Mouse (Mus musculus) lung, adult 2 months (tissue): ENCODE data around the gene Lmbrd2. TPM values are rescaled to one million over a fixed set of nuclear protein-coding genes. Genes with fewer than 3 reads are reported as not detected.

ENCODE experiments used
- DNase-seq: peaks from one replicate; pipeline ENCODE4 v3.0.0; 2022
- H3K4me1 ChIP-seq: fragments of 200-500 bp; 2 replicates; pipeline ENCODE4 v1.6.1; 2011; ENCODE audit warnings: low read length; ENCODE audit not compliant: control insufficient read depth, insufficient read depth
- H3K4me3 ChIP-seq: fragments of 200-500 bp; replicated peaks from 2 replicates; pipeline ENCODE3; 2011; ENCODE audit warnings: low read depth, mild to moderate bottlenecking, control low read depth, low read length; ENCODE audit errors: extremely low read depth
- CTCF ChIP-seq: fragments of 200-500 bp; IDR thresholded peaks from 2 replicates; pipeline ENCODE4 v1.5.1; 2011; ENCODE audit warnings: mild to moderate bottlenecking, low read length, control low read depth; ENCODE audit not compliant: insufficient read depth
- POLR2A ChIP-seq: fragments of 200-500 bp; IDR thresholded peaks from 2 replicates; pipeline ENCODE4 v1.6.1; 2011; ENCODE audit warnings: low read depth, mild to moderate bottlenecking, control low read depth, low read length, borderline replicate concordance; ENCODE audit errors: extremely low read depth
- WGBS: fragments of 180-500 bp; shearing (Covaris S2); methylation state at CpG from one replicate; pipeline ENCODE4 v1.1.7; 2018; 5-methylcytosine and 5-hydroxymethylcytosine counted together
- polyA plus RNA-seq: library from polyadenylated mRNA; depleted of rRNA; stranded (reverse); fragments of >200 nt; gene quantifications from 2 replicates; pipeline ENCODE4 v1.2.3, GENCODE M21; 2012

Gene Lmbrd2
- polyA plus RNA-seq, 1 experiment, result 15.3 TPM

GRCm38 (mm10) chr15:9113556-9113955, 26.8 kb upstream of the Lmbrd2 start:
- WGBS, result 60% methylated on average over 9 of the region's 9 CpGs
- no peak for DNase-seq
- H3K4me3 ChIP-seq, result no peak overlapping the region
- H3K4me1 ChIP-seq, result no peaks in the 10 kb centered on the region
- TF ChIP-seq CTCF (no peak), POLR2A (no peak)

DNA sequence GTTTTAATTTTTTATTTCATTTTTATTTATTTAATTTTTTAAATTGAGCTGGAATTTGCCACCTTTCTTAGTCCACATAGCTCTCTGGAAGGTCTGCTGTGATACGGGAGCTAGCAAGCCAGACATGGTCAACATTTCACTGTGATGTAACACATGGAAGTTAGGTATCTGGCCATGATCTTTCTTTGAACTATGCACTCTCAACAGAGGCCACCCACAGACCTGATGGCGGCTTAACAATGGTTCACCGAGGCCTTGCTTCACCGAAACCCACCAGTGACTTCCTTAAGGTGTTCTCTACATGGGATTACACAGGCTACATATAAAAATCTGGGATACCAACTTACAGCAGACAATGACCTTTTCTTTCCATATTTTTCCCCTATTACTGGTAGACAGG, 26.2 kb upstream of the Lmbrd2 start:
- Histone ChIP-seq H3K4me3 (no peak overlapping the region), H3K4me1 (no peaks in the 10 kb centered on the region)
- WGBS, result 81% methylated on average over 4 of the region's 4 CpGs
- no peak for TF ChIP-seq POLR2A
- TF ChIP-seq CTCF, result no peak
- no peak for DNase-seq

GRCm38 (mm10) chr15:9114599-9114998, 25.8 kb upstream of the Lmbrd2 start:
- H3K4me3 ChIP-seq, result no peak overlapping the region
- H3K4me1 ChIP-seq, result no peaks in the 10 kb centered on the region
- TF ChIP-seq CTCF (no peak), POLR2A (no peak)
- WGBS, result 44% methylated on average over 5 of the region's 5 CpGs
- no peak for DNase-seq

DNA sequence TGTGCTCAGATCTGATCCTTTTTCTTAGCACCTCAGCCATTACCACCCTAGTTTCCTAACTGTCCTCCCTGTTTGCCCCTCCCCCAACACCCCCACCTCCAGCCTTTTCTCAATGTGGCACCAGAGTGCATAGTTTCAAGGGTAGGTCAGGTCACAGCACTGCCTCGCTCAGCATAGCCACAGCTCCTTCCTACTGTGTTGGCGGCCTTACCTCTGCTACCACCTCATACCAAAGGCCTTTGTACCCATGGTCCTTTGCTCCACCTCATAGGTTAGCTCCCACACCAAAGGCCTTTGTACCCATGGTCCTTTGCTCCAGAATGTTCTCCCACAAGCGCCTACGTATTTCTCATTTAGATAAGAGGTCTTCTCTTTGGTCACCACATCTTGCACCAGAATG, 21.5 kb upstream of the Lmbrd2 start:
- no peaks in the 10 kb centered on the region for H3K4me1 ChIP-seq
- no peak for TF ChIP-seq POLR2A
- no peak for TF ChIP-seq CTCF
- no peak overlapping the region for H3K4me3 ChIP-seq
- no peak for DNase-seq
- WGBS, result 94% methylated on average over 4 of the region's 4 CpGs

DNA sequence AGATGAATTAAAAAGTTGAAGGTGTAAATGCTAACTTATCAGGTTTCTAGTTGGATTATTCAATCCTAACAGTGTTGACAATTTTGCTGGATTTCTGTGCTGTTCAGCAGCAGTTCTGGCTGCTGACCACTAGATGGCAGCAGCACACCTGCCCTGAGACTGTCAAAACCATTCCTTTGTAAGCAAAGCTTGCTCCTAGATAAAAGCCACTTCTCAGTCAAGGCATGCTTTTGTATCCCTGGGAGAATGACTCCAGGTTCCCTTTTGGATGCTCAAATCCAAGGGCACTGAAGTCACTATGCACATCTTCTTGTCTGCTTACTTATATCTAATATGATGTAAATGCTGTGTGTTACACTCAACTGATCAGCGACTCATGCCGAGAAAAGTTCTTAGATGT, 20.3 kb upstream of the Lmbrd2 start:
- peak; percentile 39 for DNase-seq
- WGBS, result 93% methylated on average over 2 of the region's 2 CpGs
- no peaks in the 10 kb centered on the region for H3K4me1 ChIP-seq

DNA sequence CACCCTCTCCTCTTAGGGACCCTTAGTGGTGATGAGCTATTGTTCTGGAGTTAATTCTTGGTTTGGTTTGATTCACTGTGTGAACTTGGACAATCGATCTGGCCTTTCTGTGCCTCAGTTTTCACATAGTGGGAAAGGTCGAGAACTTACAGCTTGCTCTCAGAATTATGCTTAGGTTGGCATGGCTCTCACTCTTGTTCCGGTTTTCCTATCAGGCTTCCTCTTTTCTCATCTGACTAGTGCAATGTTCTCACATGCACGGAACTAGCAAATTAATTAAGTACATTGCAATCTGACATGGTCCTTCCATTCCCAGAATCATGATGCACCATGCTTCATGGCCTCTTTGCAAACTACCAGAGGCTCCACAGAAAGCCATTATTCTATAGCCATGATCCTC, 17.4 kb upstream of the Lmbrd2 start:
- Histone ChIP-seq H3K4me3 (no peak overlapping the region), H3K4me1 (no peaks in the 10 kb centered on the region; the same call in 1 of the 2 replicates)
- no peak for DNase-seq
- 77% methylated on average over 4 of the region's 4 CpGs for WGBS
- TF ChIP-seq POLR2A (no peak), CTCF (no peak)

More for the DNA sequence above, 20.3 kb upstream of the Lmbrd2 start:
- H3K4me3 ChIP-seq, result no peak overlapping the region
- TF ChIP-seq CTCF, result peak; percentile 99
- no peak for TF ChIP-seq POLR2A

DNA sequence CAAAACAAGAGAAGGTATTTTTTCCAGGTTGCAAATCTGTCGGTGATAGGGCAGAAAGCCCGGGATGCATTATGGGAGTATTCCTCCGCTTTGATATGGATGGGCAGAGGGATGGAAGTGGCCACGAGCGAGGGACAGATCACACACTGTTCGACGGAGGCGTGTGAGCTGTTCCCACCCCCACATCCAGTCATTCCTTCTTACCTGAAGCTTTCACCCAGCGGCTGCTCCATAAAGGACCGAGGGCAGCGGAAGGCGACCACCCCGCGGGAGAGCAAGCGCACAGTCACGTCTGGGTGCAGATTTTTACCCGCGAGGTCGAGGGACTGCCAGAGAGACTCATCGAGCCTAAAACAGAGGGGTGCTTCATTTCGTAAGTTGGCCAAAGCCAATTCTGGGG, 15.5 kb upstream of the Lmbrd2 start:
- Histone ChIP-seq H3K4me3 (no peak overlapping the region), H3K4me1 (no peaks in the 10 kb centered on the region; the same call in 1 of the 2 replicates)
- no peak for DNase-seq
- TF ChIP-seq CTCF (no peak), POLR2A (no peak)
- WGBS, result 94% methylated on average over 21 of the region's 21 CpGs

DNA sequence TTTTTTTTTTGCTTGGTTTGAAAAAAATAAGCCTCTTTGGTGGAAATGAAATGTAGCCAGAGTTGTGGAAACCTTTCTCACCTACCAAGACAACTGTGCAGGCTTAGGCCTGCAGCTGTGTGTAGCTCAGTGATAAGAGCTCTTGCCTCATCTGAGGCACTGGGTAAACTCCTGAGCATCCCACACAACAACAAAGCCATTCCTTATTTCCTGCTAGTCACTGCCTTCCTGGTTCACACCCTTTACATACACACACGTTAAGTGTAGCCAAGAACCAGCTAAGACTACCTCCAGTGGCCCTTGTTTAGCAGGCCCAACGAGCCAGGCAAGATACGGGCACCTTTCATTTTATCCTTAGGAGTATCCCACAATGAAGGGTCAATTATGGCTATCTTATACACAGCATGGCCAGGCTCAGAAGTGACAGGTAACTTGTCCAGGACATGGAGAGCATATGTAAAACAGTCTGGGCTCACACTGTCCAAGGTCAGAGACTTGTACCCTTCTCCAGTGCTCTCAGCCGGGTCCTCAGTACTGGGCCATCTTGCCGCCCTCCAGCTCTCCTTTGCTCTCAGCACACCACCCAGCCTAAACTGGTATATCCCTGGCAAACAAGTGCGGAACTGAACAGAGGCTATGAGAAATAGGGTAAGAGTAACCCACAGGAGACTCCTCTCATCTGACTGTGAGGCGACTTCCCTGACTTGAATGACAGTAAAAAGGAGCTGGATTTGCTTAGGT, 13.1 kb upstream of the Lmbrd2 start:
- TF ChIP-seq POLR2A (no peak), CTCF (no peak)
- DNase-seq, result no peak
- H3K4me3 ChIP-seq, result no peak overlapping the region
- WGBS, result 78% methylated on average over 7 of the region's 7 CpGs
- no peaks in the 10 kb centered on the region; the same call in 1 of the 2 replicates for H3K4me1 ChIP-seq

DNA sequence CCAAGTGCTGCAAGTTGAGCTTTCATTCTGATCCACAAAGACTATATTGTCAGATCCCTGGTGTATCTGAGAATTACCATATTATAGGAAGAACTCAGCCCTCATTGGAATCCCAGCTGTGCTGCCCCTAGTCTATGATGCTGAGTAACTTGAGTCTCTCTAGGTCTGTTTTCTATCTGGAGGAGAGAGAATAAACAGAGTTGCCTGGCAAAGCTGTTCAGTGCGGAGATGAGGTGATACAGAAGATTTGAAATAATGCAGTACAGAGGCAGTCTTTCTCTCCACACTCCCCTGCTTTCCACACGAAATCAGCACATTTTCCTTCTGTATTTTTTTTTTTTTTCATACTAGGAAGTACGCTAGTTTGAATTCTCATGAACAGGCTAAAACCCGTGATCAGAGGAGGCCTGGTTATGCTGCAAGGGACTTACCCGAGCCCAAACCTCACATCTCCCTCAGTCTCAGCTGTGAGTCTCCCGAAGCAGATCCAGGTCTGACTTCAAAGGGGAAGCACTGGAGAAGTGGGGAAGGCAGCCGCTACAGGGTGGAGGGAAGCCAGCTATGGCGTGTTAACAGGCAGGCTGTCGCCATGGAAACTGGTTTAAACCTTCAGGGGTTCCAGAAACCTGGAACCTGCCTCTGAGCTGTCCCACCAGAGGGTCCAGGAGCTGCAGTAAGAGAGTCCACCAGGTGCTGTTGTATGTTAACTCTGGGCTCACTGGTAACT, 9.4 kb upstream of the Lmbrd2 start:
- H3K4me3 ChIP-seq, result no peak overlapping the region
- H3K4me1 ChIP-seq, result no peaks in the 10 kb centered on the region; the same call in 1 of the 2 replicates
- DNase-seq, result no peak
- no peak for TF ChIP-seq CTCF
- TF ChIP-seq POLR2A, result no peak
- 74% methylated on average over 9 of the region's 9 CpGs for WGBS

DNA sequence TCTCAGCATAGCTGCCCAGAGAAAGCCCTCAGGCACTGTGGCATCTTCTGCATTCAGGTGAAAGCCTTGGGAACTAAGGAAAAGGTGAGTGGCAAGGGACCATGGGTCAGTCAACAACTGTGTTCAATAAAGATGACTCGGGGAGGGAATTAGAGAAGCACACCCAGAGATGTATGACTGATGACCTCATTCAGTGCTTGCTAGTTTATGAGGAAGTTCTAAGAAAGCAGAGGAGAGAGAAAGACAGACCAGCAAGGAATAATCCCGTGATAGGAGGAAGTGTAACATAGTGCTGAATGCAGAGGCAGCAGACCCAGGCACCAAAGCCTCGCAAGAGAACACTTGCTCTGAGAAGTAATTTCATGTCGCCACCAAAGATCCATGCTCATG, 8.9 kb upstream of the Lmbrd2 start:
- no peak for DNase-seq
- no peak for TF ChIP-seq POLR2A
- no peak for TF ChIP-seq CTCF
- WGBS, result 72% methylated on average over 4 of the region's 4 CpGs

More for the DNA sequence above, 8.9 kb upstream of the Lmbrd2 start:
- no peaks in the 10 kb centered on the region; the same call in 1 of the 2 replicates for H3K4me1 ChIP-seq
- H3K4me3 ChIP-seq, result no peak overlapping the region
